Mouse (Mus musculus): ENCODE measurements at regions not wholly inside any gene's neighbourhood (a gene's known extent, or its start where the extent isn't known, plus 50 kb on each side); places are given as distances from the start of the nearest gene placed in this dataset.

GRCm38 (mm10) chr15:96169726-96170467 lies 117.4 kb upstream of the Arid2 start:
- Histone ChIP-seq H3K4me3 (ENCODE audit: low read depth, low read length) (peak overlapping the region; percentile 11; the same call in 1 of the 2 replicates), H3K9ac (ENCODE audit: low read length) (no peak overlapping the region; the same call in 1 of the 2 replicates)
- DNase-seq (ENCODE audit: low spot score): peak; percentile 55

GRCm38 (mm10) chr15:96170986-96171769 lies 116.1 kb upstream of the Arid2 start:
- H3K27ac ChIP-seq (ENCODE audit: low read depth, low read length): no peak overlapping the region
- DNase-seq (ENCODE audit: low spot score): peak; percentile 65
- peak overlapping the region; percentile 42 for H3K4me2 ChIP-seq (ENCODE audit: low read length)
- H3K4me1 ChIP-seq (ENCODE audit: control insufficient read depth, insufficient read depth, low read length): peaks cover 8% of the 10 kb centered on the region; the same call in 1 of the 2 replicates
- no peaks in the 10 kb centered on the region for H3K27me3 ChIP-seq (replicated peaks; ENCODE audit: control insufficient read depth, insufficient read depth, low read length)
- H3K9ac ChIP-seq (ENCODE audit: low read length): no peak overlapping the region
- H3K4me3 ChIP-seq (ENCODE audit: low read depth, low read length): peak overlapping the region; percentile 18
- peak; percentile 40; the same call in 1 of the 2 replicates for ATAC-seq
- H3K36me3 ChIP-seq (ENCODE audit: control insufficient read depth, insufficient read depth, low read length): no peaks in the 10 kb centered on the region
- H3K9me3 ChIP-seq (replicated peaks; ENCODE audit: control insufficient read depth, low read length): no peaks in the 10 kb centered on the region
- WGBS: 10% methylated on average over 22 of the region's 22 CpGs

More at GRCm38 (mm10) chr15:96169726-96170467, 117.4 kb upstream of the Arid2 start:
- Histone ChIP-seq H3K27me3 (replicated peaks; ENCODE audit: control insufficient read depth, insufficient read depth, low read length) (no peaks in the 10 kb centered on the region), H3K4me2 (ENCODE audit: low read length) (peak overlapping the region; percentile 37), H3K4me1 (ENCODE audit: control insufficient read depth, insufficient read depth, low read length) (peaks cover 8% of the 10 kb centered on the region; the same call in 1 of the 2 replicates), H3K36me3 (ENCODE audit: control insufficient read depth, insufficient read depth, low read length) (no peaks in the 10 kb centered on the region), H3K27ac (ENCODE audit: low read depth, low read length) (no peak overlapping the region), H3K9me3 (replicated peaks; ENCODE audit: control insufficient read depth, low read length) (no peaks in the 10 kb centered on the region)
- ATAC-seq: 0 out of 2 replicates have a peak, but pooled peaks have one; percentile 25
- 9% methylated on average over 15 of the region's 15 CpGs for WGBS

GRCm38 (mm10) chr15:96177911-96178310 lies 109.4 kb upstream of the Arid2 start:
- Histone ChIP-seq H3K36me3 (ENCODE audit: control insufficient read depth, insufficient read depth, low read length) (no peaks in the 10 kb centered on the region), H3K27me3 (replicated peaks; ENCODE audit: control insufficient read depth, insufficient read depth, low read length) (no peaks in the 10 kb centered on the region), H3K9me3 (replicated peaks; ENCODE audit: control insufficient read depth, low read length) (no peaks in the 10 kb centered on the region), H3K4me1 (ENCODE audit: control insufficient read depth, insufficient read depth, low read length) (peaks cover 6% of the 10 kb centered on the region; the same call in 1 of the 2 replicates), H3K9ac (ENCODE audit: low read length) (no peak overlapping the region), H3K27ac (ENCODE audit: low read depth, low read length) (no peak overlapping the region), H3K4me2 (ENCODE audit: low read length) (no peak overlapping the region), H3K4me3 (ENCODE audit: low read depth, low read length) (no peak overlapping the region)
- 49% methylated on average over 9 of the region's 9 CpGs for WGBS
- DNase-seq (ENCODE audit: low spot score) (peak; percentile 25), ATAC-seq (0 out of 2 replicates have a peak, but pooled peaks have one; percentile 10)

GRCm38 (mm10) chr15:96178374-96179109 lies 108.8 kb upstream of the Arid2 start:
- ATAC-seq: peak; percentile 80
- H3K4me3 ChIP-seq (ENCODE audit: low read depth, low read length): no peak overlapping the region
- peak; percentile 73 for DNase-seq (ENCODE audit: low spot score)
- 8% methylated on average over 8 of the region's 8 CpGs for WGBS
- no peak overlapping the region for H3K27ac ChIP-seq (ENCODE audit: low read depth, low read length)
- H3K9ac ChIP-seq (ENCODE audit: low read length): no peak overlapping the region
- no peak overlapping the region for H3K4me2 ChIP-seq (ENCODE audit: low read length)
- H3K9me3 ChIP-seq (replicated peaks; ENCODE audit: control insufficient read depth, low read length): no peaks in the 10 kb centered on the region
- no peaks in the 10 kb centered on the region for H3K27me3 ChIP-seq (replicated peaks; ENCODE audit: control insufficient read depth, insufficient read depth, low read length)
- no peaks in the 10 kb centered on the region for H3K36me3 ChIP-seq (ENCODE audit: control insufficient read depth, insufficient read depth, low read length)
- H3K4me1 ChIP-seq (ENCODE audit: control insufficient read depth, insufficient read depth, low read length): peaks cover 6% of the 10 kb centered on the region; the same call in 1 of the 2 replicates

- Histone ChIP-seq H3K27me3 (replicated peaks; ENCODE audit: control insufficient read depth, insufficient read depth, low read length) (no peaks in the 10 kb centered on the region), H3K36me3 (ENCODE audit: control insufficient read depth, insufficient read depth, low read length) (no peaks in the 10 kb centered on the region), H3K4me1 (ENCODE audit: control insufficient read depth, insufficient read depth, low read length) (peaks cover 6% of the 10 kb centered on the region; the same call in 1 of the 2 replicates), H3K4me3 (ENCODE audit: low read depth, low read length) (no peak overlapping the region), H3K27ac (ENCODE audit: low read depth, low read length) (no peak overlapping the region), H3K9me3 (replicated peaks; ENCODE audit: control insufficient read depth, low read length) (no peaks in the 10 kb centered on the region), H3K4me2 (ENCODE audit: low read length) (no peak overlapping the region), H3K9ac (ENCODE audit: low read length) (no peak overlapping the region)
- DNase-seq (ENCODE audit: low spot score) (no peak), ATAC-seq (no peak)
- WGBS: 81% methylated on average over 5 of the region's 5 CpGs
Measured at GRCm38 (mm10) chr15:96179511-96179910, 107.8 kb upstream of the Arid2 start.

- H3K27ac ChIP-seq (ENCODE audit: low read depth, low read length): no peak overlapping the region
- no peak overlapping the region for H3K4me2 ChIP-seq (ENCODE audit: low read length)
- H3K9ac ChIP-seq (ENCODE audit: low read length): no peak overlapping the region
- WGBS: 88% methylated on average over 5 of the region's 5 CpGs
- H3K4me3 ChIP-seq (ENCODE audit: low read depth, low read length): no peak overlapping the region
- ATAC-seq (no peak), DNase-seq (ENCODE audit: low spot score) (no peak)
- no peaks in the 10 kb centered on the region for H3K36me3 ChIP-seq (ENCODE audit: control insufficient read depth, insufficient read depth, low read length)
- H3K27me3 ChIP-seq (replicated peaks; ENCODE audit: control insufficient read depth, insufficient read depth, low read length): no peaks in the 10 kb centered on the region
- H3K9me3 ChIP-seq (replicated peaks; ENCODE audit: control insufficient read depth, low read length): no peaks in the 10 kb centered on the region
- H3K4me1 ChIP-seq (ENCODE audit: control insufficient read depth, insufficient read depth, low read length): peaks cover 6% of the 10 kb centered on the region; the same call in 1 of the 2 replicates
Measured at GRCm38 (mm10) chr15:96180036-96180435, 107.3 kb upstream of the Arid2 start.

- H3K27me3 ChIP-seq (replicated peaks; ENCODE audit: control insufficient read depth, insufficient read depth, low read length): no peaks in the 10 kb centered on the region
- H3K9me3 ChIP-seq (replicated peaks; ENCODE audit: control insufficient read depth, low read length): no peaks in the 10 kb centered on the region
- no peak for ATAC-seq
- no peak overlapping the region for H3K4me3 ChIP-seq (ENCODE audit: low read depth, low read length)
- H3K4me1 ChIP-seq (ENCODE audit: control insufficient read depth, insufficient read depth, low read length): peaks cover 6% of the 10 kb centered on the region; the same call in 1 of the 2 replicates
- H3K36me3 ChIP-seq (ENCODE audit: control insufficient read depth, insufficient read depth, low read length): no peaks in the 10 kb centered on the region
- WGBS: 90% methylated on average over 8 of the region's 8 CpGs
- no peak overlapping the region for H3K27ac ChIP-seq (ENCODE audit: low read depth, low read length)
- no peak overlapping the region for H3K4me2 ChIP-seq (ENCODE audit: low read length)
- DNase-seq (ENCODE audit: low spot score): no peak
- no peak overlapping the region for H3K9ac ChIP-seq (ENCODE audit: low read length)
Measured at GRCm38 (mm10) chr15:96180977-96181376, 106.3 kb upstream of the Arid2 start.

GRCm38 (mm10) chr15:96182313-96182712 lies 105.0 kb upstream of the Arid2 start:
- Histone ChIP-seq H3K4me3 (ENCODE audit: low read depth, low read length) (no peak overlapping the region), H3K4me2 (ENCODE audit: low read length) (no peak overlapping the region), H3K9me3 (replicated peaks; ENCODE audit: control insufficient read depth, low read length) (no peaks in the 10 kb centered on the region), H3K36me3 (ENCODE audit: control insufficient read depth, insufficient read depth, low read length) (no peaks in the 10 kb centered on the region), H3K4me1 (ENCODE audit: control insufficient read depth, insufficient read depth, low read length) (peaks cover 6% of the 10 kb centered on the region; the same call in 1 of the 2 replicates), H3K9ac (ENCODE audit: low read length) (no peak overlapping the region), H3K27me3 (replicated peaks; ENCODE audit: control insufficient read depth, insufficient read depth, low read length) (no peaks in the 10 kb centered on the region), H3K27ac (ENCODE audit: low read depth, low read length) (no peak overlapping the region)
- ATAC-seq (no peak), DNase-seq (ENCODE audit: low spot score) (no peak)
- WGBS: 81% methylated on average over 5 of the region's 5 CpGs
